Mouse (Mus musculus): ENCODE measurements around the gene Ptprn. TPM values are rescaled to one million over a fixed set of nuclear protein-coding genes. Genes with fewer than 3 reads are reported as not detected.

Ptprn gene
- polyA plus RNA-seq, 1 experiment, result 3.6 TPM

GRCm38 (mm10) chr1:75289376-75289775, 25.1 kb upstream of the Ptprn start:
- H3K79me2 ChIP-seq (ENCODE audit: control insufficient read depth, insufficient read depth), result no peaks in the 10 kb centered on the region
- TF ChIP-seq MYOG (IDR thresholded peaks at IDR 0.05; ENCODE audit: control insufficient read depth in 1 of 3, insufficient read depth in 1 of 3, insufficient read length in 2 of 3, low read depth in 2 of 3) (no peak), TCF12 (IDR thresholded peaks at IDR 0.05; ENCODE audit: insufficient read depth, poor library complexity, severe bottlenecking) (no peak), MAX (IDR thresholded peaks at IDR 0.05; ENCODE audit: low read depth) (no peak), USF1 (IDR thresholded peaks at IDR 0.05; ENCODE audit: low read depth) (no peak), E2F4 (IDR thresholded peaks at IDR 0.05; ENCODE audit: insufficient read depth) (no peak), TCF3 (IDR thresholded peaks at IDR 0.05; ENCODE audit: insufficient read length, low read depth) (no peak)
- no peak overlapping the region for H3K4me3 ChIP-seq
- no peak overlapping the region for H3ac ChIP-seq (ENCODE audit: control insufficient read depth, insufficient read length)
- no peaks in the 10 kb centered on the region for H3K36me3 ChIP-seq (ENCODE audit: control insufficient read depth, insufficient read depth)
- H3K27me3 ChIP-seq (ENCODE audit: control insufficient read depth, insufficient read depth, insufficient read length), result no peaks in the 10 kb centered on the region
- no peak overlapping the region for H3K4me2 ChIP-seq (ENCODE audit: low read depth)

- H3ac ChIP-seq (ENCODE audit: control insufficient read depth, insufficient read length), result no peak overlapping the region
- H3K36me3 ChIP-seq (ENCODE audit: control insufficient read depth, insufficient read depth), result no peaks in the 10 kb centered on the region
- TF ChIP-seq REST (IDR thresholded peaks at IDR 0.05; ENCODE audit: insufficient read depth, insufficient read length) (no peak), E2F4 (IDR thresholded peaks at IDR 0.05; ENCODE audit: insufficient read depth) (no peak), POLR2A (IDR thresholded peaks at IDR 0.05; ENCODE audit: insufficient read length, low read depth) (no peak), SRF (IDR thresholded peaks at IDR 0.05; ENCODE audit: control insufficient read depth, insufficient read length, low read depth) (no peak), MAX (IDR thresholded peaks at IDR 0.05; ENCODE audit: low read depth) (no peak), TCF12 (IDR thresholded peaks at IDR 0.05; ENCODE audit: insufficient read depth, poor library complexity, severe bottlenecking) (no peak)
- H3K79me2 ChIP-seq (ENCODE audit: control insufficient read depth, insufficient read depth), result no peaks in the 10 kb centered on the region
- no peaks in the 10 kb centered on the region for H3K27me3 ChIP-seq (ENCODE audit: control insufficient read depth, insufficient read depth, insufficient read length)
- H3K4me3 ChIP-seq, result no peak overlapping the region
- H3K4me2 ChIP-seq (ENCODE audit: low read depth), result no peak overlapping the region
Observed at GRCm38 (mm10) chr1:75284911-75285310, 20.6 kb upstream of the Ptprn start.

GRCm38 (mm10) chr1:75283017-75283416, 18.7 kb upstream of the Ptprn start:
- Histone ChIP-seq H3ac (ENCODE audit: control insufficient read depth, insufficient read length) (no peak overlapping the region), H3K36me3 (ENCODE audit: control insufficient read depth, insufficient read depth) (no peaks in the 10 kb centered on the region), H3K4me3 (no peak overlapping the region), H3K4me2 (ENCODE audit: low read depth) (no peak overlapping the region), H3K79me2 (ENCODE audit: control insufficient read depth, insufficient read depth) (no peaks in the 10 kb centered on the region), H3K27me3 (ENCODE audit: control insufficient read depth, insufficient read depth, insufficient read length) (peaks cover 5% of the 10 kb centered on the region)
- TF ChIP-seq TCF12 (IDR thresholded peaks at IDR 0.05; ENCODE audit: insufficient read depth, poor library complexity, severe bottlenecking) (no peak), POLR2A (IDR thresholded peaks at IDR 0.05; ENCODE audit: insufficient read length, low read depth) (no peak), CEBPB (IDR thresholded peaks at IDR 0.05; ENCODE audit: insufficient read depth, poor library complexity, severe bottlenecking) (no peak), REST (IDR thresholded peaks at IDR 0.05; ENCODE audit: insufficient read depth, insufficient read length) (no peak), MYOD1 (IDR thresholded peaks at IDR 0.05; ENCODE audit: control insufficient read depth in 1 of 3, insufficient read length in 2 of 3, low read depth in 2 of 3) (no peak), POLR2AphosphoS2 (IDR thresholded peaks at IDR 0.05; ENCODE audit: insufficient read length, low read depth) (no peak), MYOG (IDR thresholded peaks at IDR 0.05; ENCODE audit: control insufficient read depth in 1 of 3, insufficient read depth in 1 of 3, insufficient read length in 2 of 3, low read depth in 2 of 3) (no peak), SRF (IDR thresholded peaks at IDR 0.05; ENCODE audit: control insufficient read depth, insufficient read length, low read depth) (no peak), MAX (IDR thresholded peaks at IDR 0.05; ENCODE audit: low read depth) (no peak), TCF3 (IDR thresholded peaks at IDR 0.05; ENCODE audit: insufficient read length, low read depth) (no peak), E2F4 (IDR thresholded peaks at IDR 0.05; ENCODE audit: insufficient read depth) (no peak), USF1 (IDR thresholded peaks at IDR 0.05; ENCODE audit: low read depth) (no peak)

GRCm38 (mm10) chr1:75278228-75278627, 13.9 kb upstream of the Ptprn start, which contains the start of gene Resp18:
Resp18 (minus strand) TSS chr1:75278415.
- H3K4me3 ChIP-seq, result no peak within 1 kb of the TSS
- no peak within 1 kb of the TSS for H3ac ChIP-seq (ENCODE audit: control insufficient read depth, insufficient read length)
- H3K36me3 ChIP-seq (ENCODE audit: control insufficient read depth, insufficient read depth), result no peaks in the 10 kb centered on the region
- H3K79me2 ChIP-seq (ENCODE audit: control insufficient read depth, insufficient read depth), result no peaks in the 10 kb centered on the region
- H3K27me3 ChIP-seq (ENCODE audit: control insufficient read depth, insufficient read depth, insufficient read length), result peaks cover 5% of the 10 kb centered on the region
- no peak within 1 kb of the TSS for H3K4me2 ChIP-seq (ENCODE audit: low read depth)
- TF ChIP-seq MYOD1 (IDR thresholded peaks at IDR 0.05; ENCODE audit: control insufficient read depth in 1 of 3, insufficient read length in 2 of 3, low read depth in 2 of 3) (no peak), POLR2AphosphoS2 (IDR thresholded peaks at IDR 0.05; ENCODE audit: insufficient read length, low read depth) (no peak), MAX (IDR thresholded peaks at IDR 0.05; ENCODE audit: low read depth) (no peak), CEBPB (IDR thresholded peaks at IDR 0.05; ENCODE audit: insufficient read depth, poor library complexity, severe bottlenecking) (no peak), TCF12 (IDR thresholded peaks at IDR 0.05; ENCODE audit: insufficient read depth, poor library complexity, severe bottlenecking) (no peak)

GRCm38 (mm10) chr1:75277195-75278188, 13.2 kb upstream of the Ptprn start:
- Histone ChIP-seq H3ac (ENCODE audit: control insufficient read depth, insufficient read length) (no peak overlapping the region), H3K79me2 (ENCODE audit: control insufficient read depth, insufficient read depth) (no peaks in the 10 kb centered on the region), H3K4me3 (no peak overlapping the region), H3K27me3 (ENCODE audit: control insufficient read depth, insufficient read depth, insufficient read length) (peaks cover 5% of the 10 kb centered on the region), H3K4me2 (ENCODE audit: low read depth) (no peak overlapping the region), H3K36me3 (ENCODE audit: control insufficient read depth, insufficient read depth) (no peaks in the 10 kb centered on the region)
- TF ChIP-seq CEBPB (IDR thresholded peaks at IDR 0.05; ENCODE audit: insufficient read depth, poor library complexity, severe bottlenecking) (no peak), REST (IDR thresholded peaks at IDR 0.05; ENCODE audit: insufficient read depth, insufficient read length) (peak; percentile 99)
